Mouse (Mus musculus) kidney, embryonic 15.5 days (tissue): ENCODE measurements at regions not wholly inside any gene's neighbourhood (a gene's known extent, or its start where the extent isn't known, plus 50 kb on each side); places are given as distances from the start of the nearest gene placed in this dataset.

Source experiments
- ATAC-seq: fragments of 200-750 bp; cut with Nextera tagmentation; replicated peaks from 2 replicates; pipeline ENCODE4 v1.8.0; 2017; ENCODE audit warnings: moderate TSS enrichment; ENCODE audit not compliant: low FRiP score
- H3K27ac ChIP-seq: fragments of 300-500 bp; sonication (generic); 2 replicates; pipeline ENCODE4 v1.5.1; 2015; ENCODE audit warnings: mild to moderate bottlenecking, inconsistent platforms
- H3K27me3 ChIP-seq: fragments of 300-500 bp; sonication (generic); 2 replicates; pipeline ENCODE4 v1.6.1; 2015; ENCODE audit warnings: inconsistent platforms
- H3K36me3 ChIP-seq: fragments of 300-500 bp; sonication (generic); 2 replicates; pipeline ENCODE4 v1.6.1; 2015; ENCODE audit warnings: inconsistent platforms
- H3K4me1 ChIP-seq: fragments of 300-500 bp; sonication (generic); 2 replicates; pipeline ENCODE4 v1.6.1; 2015; ENCODE audit warnings: inconsistent platforms
- H3K4me2 ChIP-seq: fragments of 300-500 bp; sonication (generic); 2 replicates; pipeline ENCODE4 v1.6.1; 2015; ENCODE audit warnings: moderate library complexity, mild to moderate bottlenecking, inconsistent platforms
- H3K4me3 ChIP-seq: fragments of 300-500 bp; sonication (generic); replicated peaks from 2 replicates; pipeline ENCODE4 v1.5.1; 2015; ENCODE audit warnings: mild to moderate bottlenecking, inconsistent platforms
- H3K9ac ChIP-seq: fragments of 300-500 bp; sonication (generic); 2 replicates; pipeline ENCODE4 v1.6.1; 2015; ENCODE audit warnings: mild to moderate bottlenecking, inconsistent platforms
- H3K9me3 ChIP-seq: fragments of 300-500 bp; sonication (generic); replicated peaks from 2 replicates; pipeline ENCODE4 v1.6.1; 2016; ENCODE audit warnings: inconsistent platforms
- WGBS: fragments of 180-500 bp; shearing (Covaris S2); methylation state at CpG from one replicate; pipeline ENCODE4 v1.1.7; 2015; ENCODE audit warnings: mixed read lengths; 5-methylcytosine and 5-hydroxymethylcytosine counted together

GRCm38 (mm10) chr5:33511529-33512252 is 77.9 kb upstream of the Nkx1-1 start:
- Histone ChIP-seq H3K9ac (no peak overlapping the region), H3K27me3 (peaks cover 95% of the 10 kb centered on the region), H3K27ac (no peak overlapping the region), H3K4me2 (no peak overlapping the region), H3K9me3 (no peaks in the 10 kb centered on the region), H3K36me3 (no peaks in the 10 kb centered on the region), H3K4me3 (no peak overlapping the region), H3K4me1 (peaks cover 4% of the 10 kb centered on the region)
- WGBS: 74% methylated on average over 25 of the region's 25 CpGs
- ATAC-seq: no peak

- Histone ChIP-seq H3K36me3 (no peaks in the 10 kb centered on the region), H3K9ac (no peak overlapping the region), H3K27ac (peak overlapping the region; percentile 65), H3K4me2 (peak overlapping the region; percentile 1; the same call in 1 of the 2 replicates), H3K4me1 (peaks cover 47% of the 10 kb centered on the region), H3K27me3 (peaks cover 92% of the 10 kb centered on the region), H3K9me3 (no peaks in the 10 kb centered on the region), H3K4me3 (no peak overlapping the region)
- WGBS: 3% methylated on average over 13 of the region's 13 CpGs
- peak; percentile 93 for ATAC-seq
These were observed 72.0 kb upstream of the Nkx1-1 start for GRCm38 (mm10) chr5:33505786-33506185.

- peaks cover 45% of the 10 kb centered on the region for H3K4me1 ChIP-seq
- H3K27ac ChIP-seq: no peak overlapping the region
- no peak overlapping the region for H3K9ac ChIP-seq
- 0 out of 2 replicates have a peak overlapping the region, but pooled peaks have one; percentile 10 for H3K4me2 ChIP-seq
- no peaks in the 10 kb centered on the region for H3K36me3 ChIP-seq
- no peaks in the 10 kb centered on the region for H3K9me3 ChIP-seq
- H3K4me3 ChIP-seq: no peak overlapping the region
- 34% methylated on average over 23 of the region's 23 CpGs for WGBS
- H3K27me3 ChIP-seq: peaks cover 91% of the 10 kb centered on the region
- no peak for ATAC-seq
These were observed 68.1 kb upstream of the Nkx1-1 start for GRCm38 (mm10) chr5:33501735-33502495.

GRCm38 (mm10) chr5:33501211-33501610 is 67.4 kb upstream of the Nkx1-1 start:
- Histone ChIP-seq H3K9me3 (no peaks in the 10 kb centered on the region), H3K27ac (no peak overlapping the region), H3K4me3 (no peak overlapping the region), H3K36me3 (no peaks in the 10 kb centered on the region), H3K4me1 (peaks cover 44% of the 10 kb centered on the region), H3K27me3 (peaks cover 90% of the 10 kb centered on the region), H3K4me2 (0 out of 2 replicates have a peak overlapping the region, but pooled peaks have one; percentile 10), H3K9ac (no peak overlapping the region)
- ATAC-seq: no peak
- WGBS: 35% methylated on average over 7 of the region's 7 CpGs

GRCm38 (mm10) chr5:33495900-33496529 is 62.2 kb upstream of the Nkx1-1 start:
- peak; percentile 81 for ATAC-seq

GRCm38 (mm10) chr5:33495276-33495675 is 61.5 kb upstream of the Nkx1-1 start:
- 9% methylated on average over 6 of the region's 6 CpGs for WGBS

More at GRCm38 (mm10) chr5:33495900-33496529, 62.2 kb upstream of the Nkx1-1 start:
- no peak overlapping the region for H3K9ac ChIP-seq
- H3K4me1 ChIP-seq: peaks cover 27% of the 10 kb centered on the region
- H3K4me3 ChIP-seq: no peak overlapping the region
- peaks cover 80% of the 10 kb centered on the region for H3K27me3 ChIP-seq
- no peaks in the 10 kb centered on the region for H3K36me3 ChIP-seq
- no peaks in the 10 kb centered on the region for H3K9me3 ChIP-seq
- WGBS: 15% methylated on average over 6 of the region's 6 CpGs
- H3K4me2 ChIP-seq: 0 out of 2 replicates have a peak overlapping the region, but pooled peaks have one; percentile 23
- peak overlapping the region; percentile 75 for H3K27ac ChIP-seq

GRCm38 (mm10) chr5:33492604-33493315 is 59.0 kb upstream of the Nkx1-1 start:
- WGBS: 91% methylated on average over 11 of the region's 11 CpGs

More at GRCm38 (mm10) chr5:33495276-33495675, 61.5 kb upstream of the Nkx1-1 start:
- Histone ChIP-seq H3K4me2 (no peak overlapping the region), H3K4me3 (no peak overlapping the region), H3K9ac (no peak overlapping the region), H3K9me3 (no peaks in the 10 kb centered on the region), H3K27me3 (peaks cover 81% of the 10 kb centered on the region), H3K4me1 (peaks cover 24% of the 10 kb centered on the region), H3K36me3 (no peaks in the 10 kb centered on the region), H3K27ac (peak overlapping the region; percentile 75; the same call in 1 of the 2 replicates)
- ATAC-seq: peak; percentile 34; the same call in 1 of the 2 replicates

GRCm38 (mm10) chr5:33489286-33489685 is 55.5 kb upstream of the Nkx1-1 start:
- no peak overlapping the region for H3K4me3 ChIP-seq
- no peak overlapping the region for H3K4me2 ChIP-seq
- peaks cover 20% of the 10 kb centered on the region for H3K4me1 ChIP-seq
- peaks cover 79% of the 10 kb centered on the region for H3K27me3 ChIP-seq
- H3K36me3 ChIP-seq: no peaks in the 10 kb centered on the region
- H3K9me3 ChIP-seq: no peaks in the 10 kb centered on the region
- no peak for ATAC-seq
- WGBS: 81% methylated on average over 6 of the region's 6 CpGs
- H3K27ac ChIP-seq: no peak overlapping the region
- H3K9ac ChIP-seq: no peak overlapping the region

More at GRCm38 (mm10) chr5:33492604-33493315, 59.0 kb upstream of the Nkx1-1 start:
- Histone ChIP-seq H3K36me3 (no peaks in the 10 kb centered on the region), H3K9me3 (no peaks in the 10 kb centered on the region), H3K4me2 (no peak overlapping the region), H3K27ac (no peak overlapping the region), H3K9ac (no peak overlapping the region), H3K4me1 (peaks cover 39% of the 10 kb centered on the region), H3K27me3 (peaks cover 82% of the 10 kb centered on the region), H3K4me3 (no peak overlapping the region)
- ATAC-seq: no peak

- no peaks in the 10 kb centered on the region for H3K36me3 ChIP-seq
- ATAC-seq: peak; percentile 59; the same call in 1 of the 2 replicates
These were observed 54.4 kb upstream of the Nkx1-1 start for GRCm38 (mm10) chr5:33488152-33488561.

GRCm38 (mm10) chr5:33485765-33486164 is 52.0 kb upstream of the Nkx1-1 start:
- Histone ChIP-seq H3K4me1 (peaks cover 28% of the 10 kb centered on the region), H3K27me3 (peaks cover 93% of the 10 kb centered on the region), H3K9ac (no peak overlapping the region), H3K4me2 (no peak overlapping the region), H3K36me3 (no peaks in the 10 kb centered on the region), H3K9me3 (no peaks in the 10 kb centered on the region), H3K27ac (no peak overlapping the region), H3K4me3 (no peak overlapping the region)
- no peak for ATAC-seq
- WGBS: 50% methylated on average over 15 of the region's 15 CpGs

More at GRCm38 (mm10) chr5:33488152-33488561, 54.4 kb upstream of the Nkx1-1 start:
- Histone ChIP-seq H3K4me3 (no peak overlapping the region), H3K4me2 (no peak overlapping the region), H3K27me3 (peaks cover 85% of the 10 kb centered on the region), H3K9me3 (no peaks in the 10 kb centered on the region), H3K4me1 (peaks cover 20% of the 10 kb centered on the region), H3K9ac (no peak overlapping the region), H3K27ac (no peak overlapping the region)
- WGBS: 7% methylated on average over 9 of the region's 9 CpGs
